Mouse (Mus musculus) left cerebral cortex, adult 2 months (tissue): Measurements from ENCODE around the gene Nsfl1c. TPM values are rescaled to one million over a fixed set of nuclear protein-coding genes. Genes with fewer than 3 reads are reported as not detected.

Source experiments
- DNase-seq, 2 experiments: peaks; one replicate each; pipeline ENCODE4 v3.0.0; 2021 to 2022; ENCODE audit warnings: low spot score in 2 of 2, mixed read lengths in 1 of 2; ENCODE audit errors: extremely low spot score in 1 of 2
- H3K27ac ChIP-seq: fragments of 200-600 bp; 2 replicates; pipeline ENCODE4 v1.8.1; 2022
- H3K4me3 ChIP-seq: fragments of 200-600 bp; 2 replicates; pipeline ENCODE4 v1.8.1; 2022
- CTCF ChIP-seq: fragments of 200-600 bp; IDR thresholded peaks from 2 replicates; pipeline ENCODE4 v1.8.1; 2022; ENCODE audit warnings: antibody characterized with exemption, mild to moderate bottlenecking, moderate library complexity
- intact Hi-C: fragments of 180-260 bp; cut with DNase I; formaldehyde crosslinking; loops from one replicate; pipeline ENCODE4 v1.15.1; 2025
- total RNA-seq, 2 experiments: library from RNA; stranded (reverse); gene quantifications; 2 replicates each; pipeline ENCODE4 v1.2.3; 2021

The Nsfl1c gene
- total RNA-seq, 2 experiments from 2014 or later: 149 to 160 TPM

DNA sequence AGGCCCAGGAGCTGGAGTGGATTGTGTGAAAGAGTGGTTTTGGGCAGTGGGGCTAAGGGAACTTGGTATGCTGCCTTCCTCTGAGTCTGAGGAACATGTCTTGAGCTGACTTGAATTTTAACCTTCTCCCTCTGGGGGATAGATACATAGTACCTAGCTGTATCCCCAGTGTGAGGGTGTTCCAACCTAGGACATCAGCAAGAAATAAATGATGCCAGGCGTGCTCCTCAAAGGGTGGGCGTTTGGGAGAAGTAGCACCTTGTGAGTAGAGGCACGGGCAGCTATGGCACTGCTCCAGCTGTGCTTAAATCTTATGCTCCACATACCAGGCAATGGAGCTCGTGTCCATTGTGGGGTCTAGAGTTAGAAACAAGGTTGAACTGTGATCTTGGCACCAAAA, 52.6 kb downstream of the Nsfl1c start:
- TF ChIP-seq CTCF: no peak
- H3K27ac ChIP-seq: no peak overlapping the region
- no peak for DNase-seq
- intact Hi-C loops: no loop called here
- H3K4me3 ChIP-seq: no peak overlapping the region

GRCm38 (mm10) chr2:151549615-151550121, 55.7 kb downstream of the Nsfl1c start:
- DNase-seq: no peak
- TF ChIP-seq CTCF: no peak
- Histone ChIP-seq H3K4me3 (no peak overlapping the region), H3K27ac (no peak overlapping the region)
- intact Hi-C loops: no loop called here

Other genes starting within 250 kb of the Nsfl1c start
- not detected for gene 4921509C19Rik, start 18.0 kb upstream of the Nsfl1c start, total RNA-seq
- 100 to 1,000 TPM; 702 to 722 TPM for gene Fkbp1a, start 48.3 kb downstream of the Nsfl1c start, total RNA-seq
- 1 to 10 TPM; 1.6 to 3.0 TPM for gene Sdcbp2, start 78.4 kb downstream of the Nsfl1c start, total RNA-seq
- gene Snph, start 138.4 kb downstream of the Nsfl1c start, total RNA-seq: 100 to 1,000 TPM; 328 to 329 TPM
- gene Rad21l, start 174.4 kb downstream of the Nsfl1c start, total RNA-seq: 1 to 10 TPM in 1 of 2 experiments, under 1 TPM in 1; 0.75 to 1.2 TPM
- gene Tmem74b, start 207.8 kb downstream of the Nsfl1c start, total RNA-seq: 10 to 100 TPM in 1 of 2 experiments, 1 to 10 TPM in 1; 8.6 to 11.1 TPM